Mouse (Mus musculus) erythroblast, adult 5-6 weeks (primary cell): ENCODE results near the gene Sf3b3. TPM values are rescaled to one million over a fixed set of nuclear protein-coding genes. Genes with fewer than 3 reads are reported as not detected.
"Not testable (repeated sequence)": the region's sequence is repeated elsewhere in the genome, so short reads cannot be mapped to it uniquely, and the experiment has no call there.

ENCODE experiments used
- ATAC-seq: replicated peaks from 2 replicates; pipeline ENCODE4 v1.8.0; 2016; ENCODE audit warnings: moderate number of reproducible peaks, mild to moderate bottlenecking, moderate TSS enrichment, inconsistent platforms; ENCODE audit not compliant: poor library complexity, low FRiP score, severe bottlenecking
- total RNA-seq, 2 experiments: library from RNA; stranded (forward) in 1 of 2; stranded (reverse) in 1 of 2; fragments of 150-400 nt in 1 of 2; fragments of 200-764, 138-1000 nt in 1 of 2; gene quantifications; 2 replicates each; pipeline versions ENCODE4 v1.2.3 to v1.2.4; 2015 to 2017; ENCODE audit warnings: low replicate concordance in 2 of 2

The Sf3b3 gene
- total RNA-seq (2015; ENCODE audit: low replicate concordance) (28.8 and 50.5 TPM in 2 replicates), total RNA-seq (2017; ENCODE audit: low replicate concordance) (41.1 and 52.9 TPM in 2 replicates)

- ATAC-seq = peak; percentile 94
These were observed at the start of gene Sf3b3, which contains the start of gene Cog4 for GRCm38 (mm10) chr8:110846405-110847170. Gene Sf3b3, minus strand, starts transcription at chr8:110846787. Gene Cog4, plus strand, starts transcription at chr8:110846600.

GRCm38 (mm10) chr8:110895812-110896211, 49.2 kb upstream of the Sf3b3 start:
- ATAC-seq = no peak

- ATAC-seq = no peak
These were observed 48.7 kb upstream of the Sf3b3 start for GRCm38 (mm10) chr8:110895254-110895653.

GRCm38 (mm10) chr8:110894851-110895250, 48.3 kb upstream of the Sf3b3 start:
- no peak for ATAC-seq

GRCm38 (mm10) chr8:110892913-110893312, 46.3 kb upstream of the Sf3b3 start:
- no peak for ATAC-seq

GRCm38 (mm10) chr8:110892040-110892439, 45.5 kb upstream of the Sf3b3 start:
- no peak for ATAC-seq

GRCm38 (mm10) chr8:110889904-110890470, 43.4 kb upstream of the Sf3b3 start:
- no peak for ATAC-seq

- ATAC-seq = no peak
These were observed 42.3 kb upstream of the Sf3b3 start for GRCm38 (mm10) chr8:110888860-110889259.

- ATAC-seq = no peak
These were observed 41.9 kb upstream of the Sf3b3 start for GRCm38 (mm10) chr8:110888441-110888840.

- ATAC-seq = no peak
These were observed 41.0 kb upstream of the Sf3b3 start for GRCm38 (mm10) chr8:110887551-110887950.

GRCm38 (mm10) chr8:110886634-110887033, 40.0 kb upstream of the Sf3b3 start:
- ATAC-seq = no peak

- ATAC-seq = no peak
These were observed 37.2 kb upstream of the Sf3b3 start for GRCm38 (mm10) chr8:110883824-110884223.

- ATAC-seq = no peak
These were observed 35.2 kb upstream of the Sf3b3 start for GRCm38 (mm10) chr8:110881741-110882310.

GRCm38 (mm10) chr8:110877862-110878261, 31.3 kb upstream of the Sf3b3 start:
- ATAC-seq = no peak

- no peak for ATAC-seq
These were observed 23.9 kb upstream of the Sf3b3 start for GRCm38 (mm10) chr8:110870501-110870900.

GRCm38 (mm10) chr8:110861347-110862025, 14.9 kb upstream of the Sf3b3 start:
- not testable (repeated sequence) for ATAC-seq

GRCm38 (mm10) chr8:110859651-110860501, 13.3 kb upstream of the Sf3b3 start:
- ATAC-seq = peak; percentile 89

- no peak for ATAC-seq
These were observed 10.3 kb upstream of the Sf3b3 start for GRCm38 (mm10) chr8:110856760-110857461.

GRCm38 (mm10) chr8:110856073-110856472, 9.5 kb upstream of the Sf3b3 start:
- ATAC-seq = not testable (repeated sequence)
